Mouse (Mus musculus) layer of hippocampus, postnatal 25 days (tissue): ENCODE measurements around the gene Il13ra1. TPM values are rescaled to one million over a fixed set of nuclear protein-coding genes. Genes with fewer than 3 reads are reported as not detected.
A peak's percentile ranks its signal among the peaks of the same experiment; 100 is the strongest.

Experiments
- DNase-seq, 2 experiments: peaks; one replicate each; pipeline ENCODE4 v3.0.0; 2022; ENCODE audit warnings: mixed read lengths in 2 of 2, low spot score in 1 of 2; ENCODE audit errors: extremely low spot score in 1 of 2
- total RNA-seq, 2 experiments: library from RNA; stranded (reverse); gene quantifications; 2 replicates each; pipeline ENCODE4 v1.2.3; 2021

Gene Il13ra1
- total RNA-seq = 1 to 10 TPM; 3.1 to 4.5 TPM

GRCm38 (mm10) chrX:36111622-36112421, at the start of gene Il13ra1:
TSS of gene Il13ra1 (plus strand) at chrX:36112110.
- peak in 1 of 2 experiments; percentile 6 for DNase-seq

GRCm38 (mm10) chrX:36073997-36074396, 37.9 kb upstream of the Il13ra1 start:
- DNase-seq = no peak

GRCm38 (mm10) chrX:36077164-36077563, 34.7 kb upstream of the Il13ra1 start:
- DNase-seq = no peak

- no peak for DNase-seq
Observed at GRCm38 (mm10) chrX:36082917-36083316, 29.0 kb upstream of the Il13ra1 start.

GRCm38 (mm10) chrX:36088464-36089256, 23.2 kb upstream of the Il13ra1 start:
- DNase-seq = no peak

GRCm38 (mm10) chrX:36100883-36101282, 11.0 kb upstream of the Il13ra1 start:
- DNase-seq = no peak

GRCm38 (mm10) chrX:36101318-36101717, 10.6 kb upstream of the Il13ra1 start:
- no peak for DNase-seq

GRCm38 (mm10) chrX:36108601-36109000, 3.3 kb upstream of the Il13ra1 start:
- DNase-seq = no peak

- DNase-seq = peak in 1 of 2 experiments; percentile 7
Observed at GRCm38 (mm10) chrX:36112422-36112750, 476 bp downstream of the Il13ra1 start.

- DNase-seq = no peak
Observed at GRCm38 (mm10) chrX:36115171-36115570, 3.3 kb downstream of the Il13ra1 start.

GRCm38 (mm10) chrX:36129037-36129770, 17.3 kb downstream of the Il13ra1 start:
- DNase-seq = no peak

- no peak for DNase-seq
Observed at GRCm38 (mm10) chrX:36129771-36130108, 17.8 kb downstream of the Il13ra1 start.

GRCm38 (mm10) chrX:36136346-36136745, 24.4 kb downstream of the Il13ra1 start:
- no peak for DNase-seq

GRCm38 (mm10) chrX:36141994-36142639, 30.2 kb downstream of the Il13ra1 start:
- no peak for DNase-seq

- DNase-seq = no peak
Observed at GRCm38 (mm10) chrX:36146746-36147145, 34.8 kb downstream of the Il13ra1 start.

GRCm38 (mm10) chrX:36150100-36150499, 38.2 kb downstream of the Il13ra1 start:
- DNase-seq = no peak

GRCm38 (mm10) chrX:36156677-36157076, 44.8 kb downstream of the Il13ra1 start:
- no peak for DNase-seq

- peak in 1 of 2 experiments; percentile 4 for DNase-seq
Observed at GRCm38 (mm10) chrX:36161567-36161966, 49.7 kb downstream of the Il13ra1 start.

- peak in 1 of 2 experiments; percentile 63 for DNase-seq
Observed at GRCm38 (mm10) chrX:36183625-36184024, 71.7 kb downstream of the Il13ra1 start.

- DNase-seq = no peak
Observed at GRCm38 (mm10) chrX:36186036-36186435, 74.1 kb downstream of the Il13ra1 start.

- DNase-seq = no peak
Observed at GRCm38 (mm10) chrX:36186443-36186842, 74.5 kb downstream of the Il13ra1 start.
